Mouse (Mus musculus) cerebellum, postnatal 4 days (tissue): ENCODE measurements around the gene Acly.
"Not testable (repeated sequence)": the region's sequence is repeated elsewhere in the genome, so short reads cannot be mapped to it uniquely, and the experiment has no call there.

Experiments used
- DNase-seq, 2 experiments: peaks; one replicate each; pipeline ENCODE4 v3.0.0; 2022; ENCODE audit warnings: low spot score in 2 of 2, mixed read lengths in 1 of 2

The Acly gene

DNA sequence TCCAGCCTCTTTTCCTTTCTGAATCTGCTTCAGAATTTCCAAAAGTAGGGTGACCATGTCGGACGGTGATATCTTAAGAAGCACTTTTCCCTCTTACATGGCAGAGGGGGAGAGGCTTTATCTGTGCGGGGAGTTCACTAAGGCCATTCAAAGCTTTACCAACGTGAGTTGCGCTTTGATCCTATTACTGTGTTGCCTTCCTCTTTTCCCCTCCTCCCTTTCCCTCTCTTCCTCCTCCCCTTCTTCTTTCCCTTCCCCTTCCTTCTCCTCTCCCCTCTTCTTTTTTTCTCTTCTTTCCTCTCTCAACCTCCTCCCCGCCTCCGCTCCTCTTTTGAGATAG is 17.9 kb upstream of the Acly start:
- no peak for DNase-seq

DNA sequence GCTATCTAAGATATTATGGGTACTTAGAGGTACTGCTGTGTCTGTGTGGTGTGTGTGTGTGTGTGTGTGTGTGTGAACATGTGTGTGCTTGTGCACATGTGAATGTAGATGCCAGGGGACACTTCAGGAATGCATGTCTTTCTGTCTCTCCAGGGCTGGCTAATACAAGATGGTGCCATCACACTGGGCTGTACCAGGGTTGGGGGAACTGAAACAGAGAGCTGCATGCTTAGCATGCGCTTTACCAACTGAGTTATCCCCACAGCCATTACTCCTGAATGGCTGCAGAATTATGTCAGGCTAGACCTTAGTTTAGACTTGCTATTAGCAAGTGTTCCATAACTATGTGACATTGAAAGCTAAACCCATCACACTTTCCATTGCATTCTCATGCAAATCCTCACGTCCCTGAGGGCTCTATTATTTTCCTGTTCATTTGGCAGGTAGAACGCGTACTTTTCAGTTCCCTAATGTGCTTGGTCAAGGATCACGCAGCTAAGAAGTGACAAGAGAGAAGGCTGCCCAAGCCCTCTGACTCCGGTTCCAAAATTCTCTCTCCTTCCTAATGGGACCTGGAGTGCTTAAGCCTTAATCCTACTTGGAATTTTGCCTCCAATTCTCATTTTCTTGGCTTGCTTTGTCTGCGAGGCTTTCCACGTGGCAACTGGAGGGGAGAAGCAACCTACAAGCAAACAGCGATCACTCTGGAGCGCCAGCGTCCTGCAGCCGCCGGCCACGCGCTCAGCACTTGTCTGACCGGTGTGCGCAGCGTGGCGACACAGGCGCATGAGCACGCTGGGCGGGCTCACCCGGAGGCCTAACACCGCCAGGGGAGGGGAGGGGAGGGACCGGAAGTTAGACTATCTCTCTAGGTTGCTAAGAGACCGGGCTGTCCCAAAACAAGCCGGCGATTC is 17.3 kb upstream of the Acly start, which contains the start of gene Ttc25:
Gene Ttc25 (plus strand): TSS at position 776 of the 914 bp plus-strand sequence.
- DNase-seq: peak; percentile 39 to 64

DNA sequence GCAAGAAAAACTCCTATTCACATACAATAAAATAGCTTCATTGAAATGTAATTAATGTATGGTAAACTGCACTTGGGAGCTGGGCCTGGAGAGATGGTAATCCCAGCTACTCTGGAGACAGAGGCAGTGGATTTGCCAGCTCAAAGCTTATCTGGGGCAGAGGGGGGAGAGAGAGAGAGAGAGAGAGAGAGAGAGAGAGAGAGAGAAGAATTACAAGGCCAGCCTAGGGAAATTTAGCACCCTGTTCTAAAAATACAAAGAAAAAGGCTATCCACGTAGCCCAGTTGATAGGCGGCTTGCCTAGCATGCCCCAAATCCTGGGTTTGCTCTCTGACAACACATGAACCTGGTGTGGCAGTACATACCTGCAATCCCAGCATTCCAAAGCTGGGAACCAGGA is 13.8 kb upstream of the Acly start:
- no peak for DNase-seq

DNA sequence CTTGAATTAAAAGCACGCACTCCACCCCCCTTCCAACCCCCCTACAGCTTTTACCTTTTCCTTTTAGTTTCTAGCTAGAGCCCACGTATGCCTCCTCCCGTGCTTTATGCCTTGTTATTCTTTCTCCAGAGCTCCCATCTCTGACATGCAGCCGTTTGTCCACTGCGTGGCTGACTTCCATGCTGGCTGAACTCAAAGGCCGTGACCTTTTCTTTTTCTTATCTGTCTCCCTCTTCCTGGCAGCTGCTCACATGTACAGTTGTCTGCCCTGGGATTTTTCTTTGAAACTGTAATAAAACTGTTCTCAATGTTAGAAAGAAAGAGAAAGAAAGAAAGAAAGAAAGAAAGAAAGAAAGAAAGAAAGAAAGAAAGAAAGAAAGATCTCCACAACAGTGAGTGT is 13.2 kb upstream of the Acly start:
- DNase-seq: no peak

DNA sequence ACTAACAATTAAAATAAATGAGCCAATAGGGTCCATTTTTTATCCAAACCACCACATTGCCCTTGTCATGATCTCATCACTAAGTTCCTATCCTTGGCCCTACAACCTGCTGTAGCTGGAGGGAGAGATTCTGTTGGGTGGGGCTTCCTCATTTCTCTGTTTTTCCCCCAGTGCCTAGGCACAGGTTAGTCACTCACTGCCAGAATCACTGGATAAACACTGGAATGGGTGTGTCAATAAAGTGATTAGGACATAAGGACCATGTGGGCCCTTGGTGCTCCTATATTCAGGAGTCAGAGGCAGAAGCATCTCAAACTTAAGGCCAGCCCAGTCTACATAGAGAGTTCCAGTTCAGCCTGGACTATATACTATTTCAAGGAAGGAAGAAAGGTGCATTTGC is 8.7 kb upstream of the Acly start:
- DNase-seq: no peak

DNA sequence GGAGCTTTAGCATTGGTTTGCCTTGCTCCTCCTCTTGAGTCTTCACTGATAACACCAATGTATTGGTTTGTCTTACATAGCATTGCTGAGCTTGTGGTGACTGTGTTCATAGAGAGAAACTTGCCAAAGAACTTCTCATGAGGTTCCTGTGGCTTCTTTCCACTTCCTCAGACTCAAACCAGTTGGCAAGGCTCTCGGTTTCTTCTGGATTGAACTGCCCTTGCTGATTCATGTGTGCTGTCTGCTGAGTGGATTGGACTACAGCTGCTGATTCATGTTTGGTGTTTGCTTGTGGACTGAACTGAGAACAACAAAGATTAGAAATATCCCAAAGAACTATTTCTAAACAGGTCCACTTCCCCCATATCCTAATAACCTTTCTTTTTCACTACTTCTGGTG is 8.2 kb upstream of the Acly start:
- DNase-seq: no peak

- DNase-seq: not testable (repeated sequence)
Observed at GRCm38 (mm10) chr11:100534821-100535220, 7.0 kb upstream of the Acly start.

- DNase-seq: not testable (repeated sequence)
Observed at GRCm38 (mm10) chr11:100534411-100534810, 6.6 kb upstream of the Acly start.

DNA sequence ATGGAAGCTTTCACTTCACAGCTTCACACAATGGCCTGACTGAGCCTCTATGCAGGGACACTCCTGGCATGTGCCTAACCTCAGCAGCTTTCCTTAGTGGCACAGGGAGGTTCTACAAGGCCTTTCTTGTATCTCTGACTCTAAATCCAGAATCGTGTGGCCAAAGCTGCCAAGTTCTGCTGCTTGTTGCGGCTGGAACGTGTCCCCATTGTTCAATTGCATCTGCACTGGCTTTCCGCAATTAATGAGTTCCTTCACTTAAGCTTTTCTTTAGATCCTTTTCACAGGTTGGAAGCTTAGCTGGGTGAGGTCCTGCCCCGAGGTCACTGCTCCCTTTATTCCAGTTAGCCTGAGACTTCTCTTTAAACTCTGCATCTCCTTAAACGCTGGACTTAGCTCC is 6.1 kb upstream of the Acly start:
- no peak for DNase-seq

- no peak for DNase-seq
Observed at GRCm38 (mm10) chr11:100528375-100529165, 770 bp upstream of the Acly start.

- peak in 1 of 2 experiments; percentile 67 for DNase-seq
Observed at GRCm38 (mm10) chr11:100527066-100527457, 738 bp downstream of the Acly start.

GRCm38 (mm10) chr11:100526052-100526816 is 1.6 kb downstream of the Acly start:
- DNase-seq: no peak

GRCm38 (mm10) chr11:100524987-100525630 is 2.7 kb downstream of the Acly start:
- no peak for DNase-seq

- DNase-seq: no peak
Observed at GRCm38 (mm10) chr11:100524358-100524757, 3.4 kb downstream of the Acly start.

DNA sequence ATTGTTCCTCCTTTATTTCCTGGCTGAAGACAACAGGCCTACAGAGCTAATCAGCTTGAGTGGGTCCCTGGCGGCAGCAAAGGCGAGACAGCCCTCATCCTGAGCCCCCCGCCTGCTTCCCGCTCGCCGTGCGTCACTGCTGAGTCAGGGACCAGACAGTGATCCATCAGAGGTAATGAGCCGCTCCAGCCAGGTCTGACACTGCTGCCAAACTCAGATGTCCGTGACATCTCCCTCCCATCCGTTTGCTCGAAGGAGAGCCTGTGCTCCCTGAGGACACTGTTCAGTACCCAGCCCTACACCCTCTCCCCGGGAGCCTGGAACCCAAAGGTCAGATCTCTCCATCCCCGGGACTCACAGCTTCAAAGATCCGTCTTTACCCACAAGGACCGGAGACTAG is 7.0 kb downstream of the Acly start:
- DNase-seq: no peak

DNA sequence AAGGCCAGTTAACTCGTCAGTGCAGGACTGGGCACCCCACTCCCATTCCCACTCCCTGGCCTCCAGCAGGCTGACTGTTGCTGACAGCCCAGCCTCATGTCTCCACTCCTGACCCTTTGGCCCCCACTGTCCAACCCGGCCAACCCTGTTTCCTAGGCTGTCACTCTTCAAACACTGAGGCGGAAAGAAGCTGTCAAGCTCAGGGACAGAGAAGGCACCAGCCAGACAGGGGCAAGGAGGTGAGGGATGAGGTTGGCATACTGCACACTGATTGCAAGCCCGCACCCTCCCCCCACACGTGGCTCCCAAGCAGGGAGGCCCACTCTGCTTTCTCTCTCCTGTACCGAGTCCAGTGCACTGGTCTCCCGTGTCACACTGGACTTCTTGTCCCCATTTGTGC is 8.6 kb downstream of the Acly start:
- DNase-seq: no peak

DNA sequence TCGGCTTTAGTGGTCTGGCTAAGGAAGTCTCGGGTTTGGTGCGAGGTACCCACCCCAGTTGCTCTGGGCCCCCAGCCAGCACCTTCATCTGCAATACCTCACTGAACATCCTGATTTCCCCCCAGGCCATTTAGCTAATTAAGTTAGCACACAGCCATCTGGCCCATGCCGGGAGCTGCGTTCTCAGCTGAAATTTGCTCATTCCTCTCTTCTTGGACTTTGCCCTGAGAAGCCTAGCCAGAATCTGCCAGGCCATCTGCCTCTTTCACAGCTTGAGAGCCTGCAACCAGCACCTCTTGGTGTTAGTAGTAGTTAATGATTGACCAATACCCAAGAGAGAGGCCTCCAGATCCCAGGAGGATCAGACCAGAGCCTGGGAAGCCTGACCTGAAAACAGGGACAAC is 9.6 kb downstream of the Acly start:
- peak in 1 of 2 experiments; percentile 73 for DNase-seq

GRCm38 (mm10) chr11:100516291-100516690 is 11.5 kb downstream of the Acly start:
- DNase-seq: peak in 1 of 2 experiments; percentile 33

DNA sequence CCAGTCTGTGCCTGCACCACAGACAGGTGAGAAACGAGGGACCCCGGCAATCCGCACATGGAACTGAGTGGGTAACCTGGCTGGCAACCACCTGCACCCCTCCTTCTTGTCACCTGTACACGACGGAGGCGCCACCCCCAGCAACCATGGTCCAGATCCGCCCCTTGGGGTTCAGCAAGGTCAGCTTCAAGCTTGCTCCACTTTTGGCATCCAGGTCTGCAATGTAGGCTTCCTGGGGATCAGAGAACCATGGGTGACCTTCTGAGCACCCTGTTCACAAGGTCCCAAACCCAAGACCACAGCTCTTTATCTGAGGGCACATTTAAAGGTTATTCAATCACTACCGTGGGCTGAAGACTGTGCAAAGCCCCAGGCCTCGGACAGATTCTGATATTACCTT is 12.0 kb downstream of the Acly start:
- no peak for DNase-seq

DNA sequence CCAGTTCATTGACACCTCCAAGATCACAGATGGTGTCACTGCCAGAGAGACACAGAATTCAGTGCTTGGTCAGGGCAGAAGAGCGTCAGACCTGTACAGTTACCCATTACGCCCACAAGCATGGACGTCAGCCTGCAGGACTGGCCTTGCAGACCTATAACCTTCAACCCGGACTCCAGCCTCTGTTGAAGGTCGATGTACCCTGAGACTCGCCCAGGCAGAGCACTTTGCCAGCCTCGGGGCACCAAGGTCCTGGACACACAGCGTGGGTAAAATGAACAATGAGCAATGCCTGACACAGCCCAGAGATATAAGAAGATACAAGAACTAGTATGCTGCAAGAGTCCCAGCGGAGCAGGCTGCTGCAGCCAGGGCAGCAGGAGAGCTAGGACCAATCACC is 12.7 kb downstream of the Acly start:
- no peak for DNase-seq

GRCm38 (mm10) chr11:100513716-100514115 is 14.1 kb downstream of the Acly start:
- DNase-seq: no peak

DNA sequence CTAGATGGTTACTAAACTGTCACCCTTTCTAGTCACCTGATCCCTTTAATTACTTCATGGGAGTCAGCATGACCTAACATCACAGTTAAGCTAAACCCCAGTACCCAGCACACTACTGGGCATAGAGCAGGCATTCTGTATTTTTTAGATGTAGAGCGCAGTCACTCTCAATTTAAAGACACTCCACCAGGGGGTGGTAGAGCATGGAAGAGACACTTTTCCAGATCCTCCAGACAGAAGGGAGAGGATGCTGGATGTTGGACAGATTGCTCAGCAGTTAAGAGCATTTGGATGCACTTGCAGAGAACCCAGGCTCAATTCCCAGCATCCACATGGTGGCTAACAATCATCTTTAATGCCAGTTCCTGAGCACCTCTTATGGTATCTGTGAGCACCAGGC is 15.4 kb downstream of the Acly start:
- peak in 1 of 2 experiments; percentile 47 for DNase-seq
